Mouse (Mus musculus): ENCODE measurements at regions not wholly inside any gene's neighbourhood (a gene's known extent, or its start where the extent isn't known, plus 50 kb on each side); places are given as distances from the start of the nearest gene placed in this dataset.

DNA sequence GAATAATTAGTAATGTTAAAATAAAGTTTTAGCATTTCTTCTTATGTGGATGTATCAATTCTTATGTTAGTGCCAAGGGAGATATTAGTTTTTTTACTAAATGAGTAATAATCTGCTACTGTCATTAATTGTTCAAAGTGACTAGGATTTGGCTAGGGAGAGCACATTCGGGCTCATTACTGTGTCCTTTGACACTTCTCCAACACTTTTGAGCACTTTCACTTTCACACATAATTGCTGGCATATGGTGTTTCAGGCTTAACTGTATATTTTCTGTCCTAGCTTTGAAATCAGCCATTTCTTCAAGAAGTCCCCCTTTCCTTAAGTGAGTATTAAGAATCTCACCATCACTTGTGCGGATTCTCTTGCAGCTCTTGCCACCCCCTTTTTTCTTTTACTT lies 334.3 kb upstream of the Robo1 start:
- no peak overlapping the region for H3K4me2 ChIP-seq (replicated peaks)
- H3K4me3 ChIP-seq, result no peak overlapping the region
- ATAC-seq (replicated peaks), result no peak
- H3K4me1 ChIP-seq, result no peaks in the 10 kb centered on the region
- no peaks in the 10 kb centered on the region for H3K36me3 ChIP-seq
- H3K9ac ChIP-seq (replicated peaks), result no peak overlapping the region
- WGBS, result 69% methylated on average over 2 of the region's 2 CpGs
- H3K27ac ChIP-seq (replicated peaks), result no peak overlapping the region
- H3K27me3 ChIP-seq, result no peaks in the 10 kb centered on the region
- H3K9me3 ChIP-seq, result no peaks in the 10 kb centered on the region

DNA sequence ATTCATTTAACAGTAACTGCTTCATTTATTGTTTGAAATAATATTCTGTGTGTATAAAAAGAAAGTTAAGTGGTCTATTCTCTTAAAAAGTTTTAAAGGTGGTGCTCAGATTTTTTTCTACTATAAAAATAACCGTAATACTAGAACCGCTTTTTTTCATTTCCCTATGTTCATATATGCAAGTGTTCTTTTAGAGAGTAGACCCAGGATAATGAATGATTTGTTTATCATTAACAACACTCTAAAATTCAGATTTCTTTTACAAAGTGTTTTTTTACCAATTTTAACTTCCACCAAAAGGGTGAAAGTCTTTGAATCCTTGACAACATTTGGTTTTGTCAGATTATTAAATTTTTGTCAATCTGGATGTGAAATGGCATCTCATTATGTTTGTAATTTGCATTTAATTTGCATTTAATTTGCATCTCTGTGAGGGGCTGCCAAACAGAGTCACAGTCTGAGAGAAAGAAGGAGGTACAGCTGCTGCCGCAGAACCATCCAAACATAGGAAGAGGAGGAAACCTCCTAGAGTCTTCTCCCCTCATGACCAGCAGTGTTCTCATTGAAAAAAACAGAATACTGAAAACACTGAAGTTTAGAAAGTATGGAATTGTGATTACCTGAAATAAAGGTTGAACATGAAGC lies 310.4 kb upstream of the Robo1 start:
- ATAC-seq (replicated peaks), result peak; percentile 97
- WGBS, result 35% methylated on average over 3 of the region's 3 CpGs
- no peaks in the 10 kb centered on the region for H3K36me3 ChIP-seq
- no peak overlapping the region for H3K4me3 ChIP-seq
- no peak overlapping the region for H3K4me2 ChIP-seq (replicated peaks)
- no peaks in the 10 kb centered on the region for H3K27me3 ChIP-seq
- peaks cover 3% of the 10 kb centered on the region; the same call in 1 of the 2 replicates for H3K4me1 ChIP-seq
- H3K9ac ChIP-seq (replicated peaks), result no peak overlapping the region
- no peaks in the 10 kb centered on the region for H3K9me3 ChIP-seq
- H3K27ac ChIP-seq (replicated peaks), result peak overlapping the region; percentile 76

GRCm38 (mm10) chr16:72027404-72028215 lies 280.5 kb upstream of the Robo1 start:
- under 1% methylated on average over 27 of the region's 27 CpGs for WGBS
- ATAC-seq (replicated peaks), result peak; percentile 91
- H3K9ac ChIP-seq (replicated peaks), result peak overlapping the region; percentile 76
- H3K27me3 ChIP-seq, result no peaks in the 10 kb centered on the region
- H3K4me2 ChIP-seq (replicated peaks), result peak overlapping the region; percentile 83
- no peaks in the 10 kb centered on the region for H3K36me3 ChIP-seq
- H3K27ac ChIP-seq (replicated peaks), result peak overlapping the region; percentile 85
- H3K4me3 ChIP-seq, result peak overlapping the region; percentile 62
- no peaks in the 10 kb centered on the region for H3K9me3 ChIP-seq
- H3K4me1 ChIP-seq, result peaks cover 17% of the 10 kb centered on the region

GRCm38 (mm10) chr16:72028216-72028610 lies 279.9 kb upstream of the Robo1 start:
- no peaks in the 10 kb centered on the region for H3K27me3 ChIP-seq
- H3K4me2 ChIP-seq (replicated peaks), result peak overlapping the region; percentile 83
- H3K4me1 ChIP-seq, result peaks cover 17% of the 10 kb centered on the region
- H3K36me3 ChIP-seq, result no peaks in the 10 kb centered on the region
- 2% methylated on average over 6 of the region's 6 CpGs for WGBS
- no peaks in the 10 kb centered on the region for H3K9me3 ChIP-seq
- peak; percentile 30 for ATAC-seq (replicated peaks)
- peak overlapping the region; percentile 76 for H3K9ac ChIP-seq (replicated peaks)
- H3K4me3 ChIP-seq, result peak overlapping the region; percentile 62
- H3K27ac ChIP-seq (replicated peaks), result peak overlapping the region; percentile 85

DNA sequence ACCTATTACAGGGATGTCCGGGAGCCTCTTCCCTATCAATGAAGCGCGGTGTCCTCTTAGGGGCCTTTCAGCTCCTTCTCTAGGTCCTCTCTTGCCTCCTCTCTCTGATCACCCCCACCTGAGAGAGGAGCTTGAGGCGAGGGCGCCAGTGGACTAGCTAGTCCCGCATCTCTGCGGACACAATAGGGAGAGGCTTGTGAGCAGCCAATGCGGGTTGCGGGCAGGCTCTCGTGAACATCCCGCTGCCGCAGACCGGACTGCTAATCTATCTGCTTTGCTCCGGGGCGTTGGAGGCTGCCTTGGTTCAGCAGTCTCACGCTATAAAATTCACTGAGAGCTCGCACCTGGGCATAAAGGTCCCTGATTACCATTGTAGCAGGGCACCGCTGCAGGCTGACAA lies 279.3 kb upstream of the Robo1 start:
- 0% methylated on average over 18 of the region's 18 CpGs for WGBS
- no peaks in the 10 kb centered on the region for H3K9me3 ChIP-seq
- H3K4me3 ChIP-seq, result peak overlapping the region; percentile 62
- no peaks in the 10 kb centered on the region for H3K36me3 ChIP-seq
- H3K4me2 ChIP-seq (replicated peaks), result peak overlapping the region; percentile 83
- H3K9ac ChIP-seq (replicated peaks), result peak overlapping the region; percentile 76
- peaks cover 17% of the 10 kb centered on the region for H3K4me1 ChIP-seq
- no peaks in the 10 kb centered on the region for H3K27me3 ChIP-seq
- peak; percentile 57 for ATAC-seq (replicated peaks)
- peak overlapping the region; percentile 85 for H3K27ac ChIP-seq (replicated peaks)

GRCm38 (mm10) chr16:72029273-72029672 lies 278.8 kb upstream of the Robo1 start:
- no peaks in the 10 kb centered on the region for H3K9me3 ChIP-seq
- peak overlapping the region; percentile 85 for H3K27ac ChIP-seq (replicated peaks)
- WGBS, result 2% methylated on average over 4 of the region's 4 CpGs
- peak; percentile 40 for ATAC-seq (replicated peaks)
- no peaks in the 10 kb centered on the region for H3K36me3 ChIP-seq
- no peaks in the 10 kb centered on the region for H3K27me3 ChIP-seq
- H3K4me1 ChIP-seq, result peaks cover 17% of the 10 kb centered on the region
- peak overlapping the region; percentile 83 for H3K4me2 ChIP-seq (replicated peaks)
- peak overlapping the region; percentile 76 for H3K9ac ChIP-seq (replicated peaks)
- H3K4me3 ChIP-seq, result peak overlapping the region; percentile 62

- Histone ChIP-seq H3K4me2 (replicated peaks) (no peak overlapping the region), H3K27me3 (no peaks in the 10 kb centered on the region), H3K4me1 (0 out of 2 replicates have a peak, but pooled peaks cover 5% of the 10 kb centered on the region), H3K9ac (replicated peaks) (no peak overlapping the region), H3K36me3 (no peaks in the 10 kb centered on the region), H3K4me3 (no peak overlapping the region), H3K9me3 (no peaks in the 10 kb centered on the region), H3K27ac (replicated peaks) (no peak overlapping the region)
- no peak for ATAC-seq (replicated peaks)
- 25% methylated on average over 1 of the region's 1 CpGs for WGBS
Measured at GRCm38 (mm10) chr16:72068254-72068653, 239.9 kb upstream of the Robo1 start.

DNA sequence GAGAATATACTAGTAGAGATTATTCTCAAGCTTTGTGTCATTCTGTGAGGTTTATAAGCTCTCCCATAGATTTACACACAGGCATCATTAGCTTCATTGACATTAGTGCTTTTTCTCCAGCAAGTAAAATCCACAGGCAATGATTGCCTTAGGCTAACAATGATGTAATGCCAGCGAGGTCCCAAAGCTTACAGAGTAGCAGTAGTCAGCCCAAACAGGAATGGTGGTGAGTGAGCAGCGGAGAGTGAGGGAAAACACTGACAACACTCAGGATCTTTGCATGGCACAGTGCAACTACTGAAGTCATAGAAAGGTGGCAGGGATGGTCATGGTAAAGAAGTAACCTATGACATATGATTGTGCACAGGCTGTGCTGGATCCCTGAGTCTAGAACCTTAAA lies 238.5 kb upstream of the Robo1 start:
- Histone ChIP-seq H3K27ac (replicated peaks) (no peak overlapping the region), H3K27me3 (no peaks in the 10 kb centered on the region), H3K36me3 (no peaks in the 10 kb centered on the region), H3K4me2 (replicated peaks) (no peak overlapping the region), H3K9me3 (no peaks in the 10 kb centered on the region), H3K4me3 (no peak overlapping the region), H3K9ac (replicated peaks) (no peak overlapping the region), H3K4me1 (0 out of 2 replicates have a peak, but pooled peaks cover 5% of the 10 kb centered on the region)
- no peak for ATAC-seq (replicated peaks)
- 43% methylated on average over 2 of the region's 2 CpGs for WGBS

DNA sequence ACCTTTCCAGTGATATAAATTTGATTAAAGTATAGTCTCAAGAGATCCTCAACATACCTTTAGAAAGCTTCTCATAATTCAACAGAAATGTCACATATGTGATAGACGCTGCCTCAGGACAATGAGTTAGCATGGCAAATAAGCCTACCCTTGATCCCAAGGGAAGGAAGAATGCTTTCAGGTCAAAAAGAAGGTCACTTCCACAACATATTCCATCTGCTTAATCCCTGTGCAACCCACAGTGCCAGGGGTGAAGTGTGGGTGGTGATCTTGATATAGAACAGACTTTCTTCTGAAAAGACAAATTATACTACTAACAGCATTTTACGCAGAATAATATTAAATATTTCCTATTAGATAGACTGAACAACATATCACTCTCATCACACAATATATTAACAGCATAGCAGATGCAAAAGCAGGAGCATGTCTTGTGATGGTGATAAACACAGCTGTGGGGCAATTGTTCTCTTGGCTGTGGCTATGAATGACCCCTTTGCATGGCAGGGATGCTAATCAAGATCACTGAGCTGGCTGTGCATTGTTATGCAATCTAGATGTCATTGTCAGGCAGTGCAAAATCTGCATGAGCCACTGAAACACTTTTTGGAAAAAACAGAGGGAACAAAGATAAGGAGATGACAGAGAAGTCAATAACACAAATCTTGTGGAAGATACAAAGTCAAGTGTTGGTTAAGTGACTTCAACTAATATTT lies 236.2 kb upstream of the Robo1 start:
- peak; percentile 67; the same call in 1 of the 2 replicates for ATAC-seq (replicated peaks)
- no peak overlapping the region for H3K4me2 ChIP-seq (replicated peaks)
- no peak overlapping the region for H3K4me3 ChIP-seq
- 0 out of 2 replicates have a peak, but pooled peaks cover 5% of the 10 kb centered on the region for H3K4me1 ChIP-seq
- H3K36me3 ChIP-seq, result no peaks in the 10 kb centered on the region
- no peaks in the 10 kb centered on the region for H3K9me3 ChIP-seq
- WGBS, result 65% methylated on average over 2 of the region's 2 CpGs
- H3K9ac ChIP-seq (replicated peaks), result no peak overlapping the region
- no peak overlapping the region for H3K27ac ChIP-seq (replicated peaks)
- no peaks in the 10 kb centered on the region for H3K27me3 ChIP-seq

DNA sequence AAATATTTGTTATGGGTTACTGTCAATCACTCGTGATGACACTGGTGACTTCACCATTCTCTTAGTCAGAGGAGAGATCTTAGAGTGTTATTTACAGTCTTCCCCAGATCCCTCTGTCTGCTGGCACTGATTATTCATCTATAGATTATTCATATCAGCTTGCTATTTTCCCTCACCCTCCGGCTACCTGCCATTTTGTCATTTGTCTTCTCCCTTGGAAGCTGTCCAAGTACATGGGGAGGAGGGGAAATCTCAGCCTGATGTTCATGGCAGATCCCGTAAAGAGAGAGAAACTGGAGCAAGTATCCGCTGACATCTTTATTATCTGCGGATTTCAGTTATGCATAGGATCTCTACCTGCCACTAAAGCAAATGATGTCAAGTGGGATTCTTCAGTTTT lies 222.9 kb upstream of the Robo1 start:
- Histone ChIP-seq H3K9me3 (no peaks in the 10 kb centered on the region), H3K27ac (replicated peaks) (no peak overlapping the region), H3K36me3 (no peaks in the 10 kb centered on the region), H3K4me1 (peaks cover 14% of the 10 kb centered on the region), H3K27me3 (no peaks in the 10 kb centered on the region), H3K4me3 (no peak overlapping the region), H3K4me2 (replicated peaks) (no peak overlapping the region), H3K9ac (replicated peaks) (no peak overlapping the region)
- ATAC-seq (replicated peaks), result no peak
- 59% methylated on average over 5 of the region's 5 CpGs for WGBS

DNA sequence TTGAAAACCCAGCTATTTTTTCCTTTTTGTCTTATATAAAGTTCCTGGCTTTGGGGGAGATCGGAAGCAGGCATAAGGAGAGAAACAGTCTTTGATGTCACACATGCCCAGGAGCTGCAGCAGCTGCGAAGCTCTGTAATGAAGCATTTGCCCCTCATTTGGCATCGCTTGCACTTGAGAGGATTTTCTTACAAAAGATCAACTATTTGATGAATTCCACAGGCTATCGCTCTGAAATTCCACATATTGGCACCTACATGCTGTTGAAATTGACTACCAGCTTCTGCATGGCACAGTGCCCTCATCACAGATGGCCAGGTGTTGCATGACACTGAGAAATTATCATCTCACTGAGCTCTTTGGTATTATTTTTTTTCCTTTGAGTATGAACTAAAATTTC lies 220.1 kb upstream of the Robo1 start:
- Histone ChIP-seq H3K27me3 (no peaks in the 10 kb centered on the region), H3K9me3 (0 out of 2 replicates have a peak, but pooled peaks cover 4% of the 10 kb centered on the region), H3K9ac (replicated peaks) (no peak overlapping the region), H3K36me3 (no peaks in the 10 kb centered on the region), H3K4me2 (replicated peaks) (no peak overlapping the region), H3K4me1 (peaks cover 14% of the 10 kb centered on the region), H3K4me3 (no peak overlapping the region), H3K27ac (replicated peaks) (peak overlapping the region; percentile 1; the same call in 1 of the 2 replicates)
- peak; percentile 67 for ATAC-seq (replicated peaks)
- WGBS, result 31% methylated on average over 4 of the region's 4 CpGs

GRCm38 (mm10) chr16:72088916-72089315 lies 219.2 kb upstream of the Robo1 start:
- Histone ChIP-seq H3K4me1 (peaks cover 14% of the 10 kb centered on the region), H3K27me3 (no peaks in the 10 kb centered on the region), H3K9me3 (0 out of 2 replicates have a peak, but pooled peaks cover 4% of the 10 kb centered on the region), H3K4me3 (no peak overlapping the region), H3K9ac (replicated peaks) (no peak overlapping the region), H3K36me3 (no peaks in the 10 kb centered on the region), H3K27ac (replicated peaks) (peak overlapping the region; percentile 53; the same call in 1 of the 2 replicates), H3K4me2 (replicated peaks) (no peak overlapping the region)
- peak; percentile 87 for ATAC-seq (replicated peaks)
- WGBS, result 24% methylated on average over 6 of the region's 6 CpGs
